Mouse (Mus musculus): ENCODE measurements around the gene Med17. TPM values are rescaled to one million over a fixed set of nuclear protein-coding genes. Genes with fewer than 3 reads are reported as not detected.
"Not testable (repeated sequence)": the region's sequence is repeated elsewhere in the genome, so short reads cannot be mapped to it uniquely, and the experiment has no call there.

Med17 gene
- polyA plus RNA-seq, 1 experiment: 0.39 TPM

GRCm38 (mm10) chr9:15309425-15309824, 29.7 kb upstream of the Med17 start:
- peaks cover 73% of the 10 kb centered on the region for H3K36me3 ChIP-seq (ENCODE audit: control insufficient read depth)
- H3K27me3 ChIP-seq (ENCODE audit: control insufficient read depth): no peaks in the 10 kb centered on the region
- H3K4me1 ChIP-seq (ENCODE audit: control insufficient read depth): peaks cover 47% of the 10 kb centered on the region
- H3K4me3 ChIP-seq (replicated peaks): no peak overlapping the region
- no peaks in the 10 kb centered on the region for H3K9me3 ChIP-seq (ENCODE audit: control insufficient read depth, low read length)
- TF ChIP-seq TAL1 (IDR thresholded peaks at IDR 0.05; ENCODE audit: low read length) (no peak), GATA1 (IDR thresholded peaks at IDR 0.05; ENCODE audit: low read length) (no peak)

- TF ChIP-seq TAL1 (IDR thresholded peaks at IDR 0.05; ENCODE audit: low read length) (no peak), GATA1 (IDR thresholded peaks at IDR 0.05; ENCODE audit: low read length) (no peak)
- Histone ChIP-seq H3K4me3 (replicated peaks) (no peak overlapping the region), H3K4me1 (ENCODE audit: control insufficient read depth) (peaks cover 47% of the 10 kb centered on the region), H3K9me3 (ENCODE audit: control insufficient read depth, low read length) (no peaks in the 10 kb centered on the region), H3K27me3 (ENCODE audit: control insufficient read depth) (no peaks in the 10 kb centered on the region), H3K36me3 (ENCODE audit: control insufficient read depth) (peaks cover 61% of the 10 kb centered on the region)
Measured at GRCm38 (mm10) chr9:15308254-15308653, 28.5 kb upstream of the Med17 start.

GRCm38 (mm10) chr9:15307257-15307656, 27.5 kb upstream of the Med17 start:
- H3K4me3 ChIP-seq (replicated peaks): peak overlapping the region; percentile 93
- H3K36me3 ChIP-seq (ENCODE audit: control insufficient read depth): peaks cover 51% of the 10 kb centered on the region
- TF ChIP-seq GATA1 (IDR thresholded peaks at IDR 0.05; ENCODE audit: low read length) (no peak), TAL1 (IDR thresholded peaks at IDR 0.05; ENCODE audit: low read length) (no peak)
- H3K4me1 ChIP-seq (ENCODE audit: control insufficient read depth): peaks cover 46% of the 10 kb centered on the region
- H3K27me3 ChIP-seq (ENCODE audit: control insufficient read depth): no peaks in the 10 kb centered on the region
- H3K9me3 ChIP-seq (ENCODE audit: control insufficient read depth, low read length): no peaks in the 10 kb centered on the region

GRCm38 (mm10) chr9:15306398-15307119, 26.8 kb upstream of the Med17 start, which contains the start of gene 4931406C07Rik:
Gene 4931406C07Rik, minus strand, starts transcription at chr9:15306448.
- TF ChIP-seq GATA1 (IDR thresholded peaks at IDR 0.05; ENCODE audit: low read length): no peak
- TF ChIP-seq TAL1 (IDR thresholded peaks at IDR 0.05; ENCODE audit: low read length): no peak
- H3K9me3 ChIP-seq (ENCODE audit: control insufficient read depth, low read length): no peaks in the 10 kb centered on the region
- H3K36me3 ChIP-seq (ENCODE audit: control insufficient read depth): peaks cover 44% of the 10 kb centered on the region
- no peaks in the 10 kb centered on the region for H3K27me3 ChIP-seq (ENCODE audit: control insufficient read depth)
- H3K4me3 ChIP-seq (replicated peaks): peak within 1 kb of the TSS; percentile 93
- H3K4me1 ChIP-seq (ENCODE audit: control insufficient read depth): peaks cover 46% of the 10 kb centered on the region

- H3K36me3 ChIP-seq (ENCODE audit: control insufficient read depth): peaks cover 38% of the 10 kb centered on the region
- peak within 1 kb of the TSS; percentile 93 for H3K4me3 ChIP-seq (replicated peaks)
- no peaks in the 10 kb centered on the region for H3K9me3 ChIP-seq (ENCODE audit: control insufficient read depth, low read length)
- TF ChIP-seq TAL1 (IDR thresholded peaks at IDR 0.05; ENCODE audit: low read length) (no peak), GATA1 (IDR thresholded peaks at IDR 0.05; ENCODE audit: low read length) (no peak)
- peaks cover 46% of the 10 kb centered on the region for H3K4me1 ChIP-seq (ENCODE audit: control insufficient read depth)
- no peaks in the 10 kb centered on the region for H3K27me3 ChIP-seq (ENCODE audit: control insufficient read depth)
Measured at GRCm38 (mm10) chr9:15305503-15306397, 26.0 kb upstream of the Med17 start, which contains the start of gene Taf1d. Gene Taf1d, plus strand, starts transcription at chr9:15306214.

GRCm38 (mm10) chr9:15302881-15303280, 23.1 kb upstream of the Med17 start:
- Histone ChIP-seq H3K4me3 (replicated peaks) (no peak overlapping the region), H3K27me3 (ENCODE audit: control insufficient read depth) (no peaks in the 10 kb centered on the region), H3K4me1 (ENCODE audit: control insufficient read depth) (peaks cover 32% of the 10 kb centered on the region), H3K9me3 (ENCODE audit: control insufficient read depth, low read length) (no peaks in the 10 kb centered on the region), H3K36me3 (ENCODE audit: control insufficient read depth) (peaks cover 9% of the 10 kb centered on the region)
- no peak for TF ChIP-seq TAL1 (IDR thresholded peaks at IDR 0.05; ENCODE audit: low read length)
- no peak for TF ChIP-seq GATA1 (IDR thresholded peaks at IDR 0.05; ENCODE audit: low read length)

GRCm38 (mm10) chr9:15302006-15302405, 22.3 kb upstream of the Med17 start:
- not testable (repeated sequence) for H3K4me3 ChIP-seq (replicated peaks); H3K36me3 ChIP-seq (ENCODE audit: control insufficient read depth); H3K27me3 ChIP-seq (ENCODE audit: control insufficient read depth); H3K9me3 ChIP-seq (ENCODE audit: control insufficient read depth, low read length)
- peaks cover 24% of the 10 kb centered on the region for H3K4me1 ChIP-seq (ENCODE audit: control insufficient read depth)

GRCm38 (mm10) chr9:15301399-15301798, 21.7 kb upstream of the Med17 start:
- Histone ChIP-seq H3K9me3 (ENCODE audit: control insufficient read depth, low read length) (no peaks in the 10 kb centered on the region), H3K4me1 (ENCODE audit: control insufficient read depth) (peaks cover 18% of the 10 kb centered on the region), H3K36me3 (ENCODE audit: control insufficient read depth) (no peaks in the 10 kb centered on the region), H3K27me3 (ENCODE audit: control insufficient read depth) (no peaks in the 10 kb centered on the region), H3K4me3 (replicated peaks) (no peak overlapping the region)
- TF ChIP-seq GATA1 (IDR thresholded peaks at IDR 0.05; ENCODE audit: low read length) (no peak), TAL1 (IDR thresholded peaks at IDR 0.05; ENCODE audit: low read length) (no peak)

- Histone ChIP-seq H3K4me1 (ENCODE audit: control insufficient read depth) (peaks cover 5% of the 10 kb centered on the region), H3K36me3 (ENCODE audit: control insufficient read depth) (no peaks in the 10 kb centered on the region)
Measured at GRCm38 (mm10) chr9:15300056-15300455, 20.3 kb upstream of the Med17 start.

More at GRCm38 (mm10) chr9:15300056-15300455, 20.3 kb upstream of the Med17 start:
- TF ChIP-seq TAL1 (IDR thresholded peaks at IDR 0.05; ENCODE audit: low read length) (no peak), GATA1 (IDR thresholded peaks at IDR 0.05; ENCODE audit: low read length) (no peak)
- H3K27me3 ChIP-seq (ENCODE audit: control insufficient read depth): no peaks in the 10 kb centered on the region
- H3K4me3 ChIP-seq (replicated peaks): no peak overlapping the region
- H3K9me3 ChIP-seq (ENCODE audit: control insufficient read depth, low read length): no peaks in the 10 kb centered on the region

Data from erythroblast, embryonic 14.5 days (primary cell).